Mouse (Mus musculus) MEL (cell line): ENCODE data around the gene Nr1h4.

Experiments used
- MAFK ChIP-seq: IDR thresholded peaks from 2 replicates; pipeline ENCODE4 v1.6.1; 2011; ENCODE audit warnings: low read depth, mild to moderate bottlenecking, low read length, improper control_type of control experiment, borderline replicate concordance
- POLR2A ChIP-seq, 2 experiments: IDR thresholded peaks; 2 replicates each; pipeline ENCODE4 v1.6.1; 2011 to 2012; ENCODE audit warnings: low read length in 2 of 2, mild to moderate bottlenecking in 2 of 2, control low read depth in 1 of 2, improper control_type of control experiment in 1 of 2, low read depth in 1 of 2, moderate library complexity in 1 of 2; ENCODE audit not compliant: control insufficient read depth in 1 of 2, insufficient read depth in 1 of 2, poor library complexity in 1 of 2
- ZMIZ1 ChIP-seq: IDR thresholded peaks from 2 replicates; pipeline ENCODE4 v1.6.1; 2012; ENCODE audit warnings: low read depth, mild to moderate bottlenecking, inconsistent platforms, low read length, improper control_type of control experiment, moderate library complexity

DNA sequence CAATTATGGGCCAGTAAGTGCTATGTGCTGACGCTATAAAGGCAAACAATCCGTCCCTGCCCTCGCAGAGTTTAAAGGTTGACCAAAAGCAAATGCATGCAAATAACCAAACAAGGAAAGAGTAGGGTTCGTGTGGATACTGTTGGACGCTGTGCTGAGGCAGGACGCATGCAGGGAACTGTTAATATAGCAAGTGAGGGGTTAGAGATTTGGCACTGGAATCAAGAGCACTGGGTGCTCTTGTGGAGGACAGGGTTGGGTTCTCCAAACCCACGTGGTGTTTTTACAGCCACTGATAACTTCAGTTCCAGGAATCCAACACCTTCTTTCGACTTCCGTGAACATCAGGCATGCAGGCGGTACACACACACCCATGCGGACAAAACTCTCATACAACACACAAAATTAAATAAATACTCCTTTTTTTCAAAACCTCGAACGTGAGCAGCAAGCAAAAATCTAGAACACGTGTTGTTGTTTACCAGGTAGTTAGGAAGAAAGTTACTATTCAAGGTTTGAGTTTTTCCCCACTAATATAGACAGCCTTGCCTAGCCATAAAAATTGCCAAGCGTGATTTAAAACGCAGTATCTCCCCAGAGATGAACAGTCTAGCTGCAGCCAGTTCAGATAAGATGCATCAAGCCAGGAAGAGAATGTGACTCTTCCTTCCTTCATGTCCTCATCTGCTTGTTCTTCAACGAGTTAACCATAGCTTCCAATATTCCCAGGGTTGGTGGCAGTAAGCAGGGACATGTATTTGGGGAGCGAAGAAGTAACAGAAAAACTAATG, 49.4 kb downstream of the Nr1h4 start:
- TF ChIP-seq POLR2A (IDR thresholded peaks at IDR 0.05; ENCODE audit: control insufficient read depth in 1 of 2, insufficient read depth in 1 of 2, low read depth in 1 of 2, low read length in 2 of 2, poor library complexity in 1 of 2) (no peak), MAFK (no peak), ZMIZ1 (no peak)
